Mouse (Mus musculus) C2C12 (cell line): Measurements from ENCODE around the gene Gipc1.

Experiments used
- CTCF ChIP-seq: IDR thresholded peaks from one replicate; pipeline ENCODE4 v1.5.1; 2011; ENCODE audit not compliant: control insufficient read depth, insufficient read depth, insufficient read length
- MAX ChIP-seq: IDR thresholded peaks from one replicate; pipeline ENCODE4 v1.6.1; 2011; ENCODE audit warnings: mild to moderate bottlenecking, control low read depth
- USF1 ChIP-seq: IDR thresholded peaks from one replicate; pipeline ENCODE4 v1.6.1; 2011; ENCODE audit warnings: low read depth, mild to moderate bottlenecking, control low read depth, moderate library complexity

GRCm38 (mm10) chr8:83681099-83681498 lies 28.6 kb downstream of the Gipc1 start:
- TF ChIP-seq CTCF (no peak), MAX (no peak), USF1 (no peak)
